Mouse (Mus musculus) neutrophil, adult 59 days (primary cell): ENCODE results near the gene I0C0044D17Rik. TPM values are rescaled to one million over a fixed set of nuclear protein-coding genes. Genes with fewer than 3 reads are reported as not detected.

Source experiments
- total RNA-seq, 2 experiments: library from RNA; stranded (reverse); gene quantifications; 1 replicate in 1 of 2; 2 replicates in 1 of 2; pipeline ENCODE4 v1.2.4; 2023

Gene I0C0044D17Rik
- not detected for total RNA-seq

DNA sequence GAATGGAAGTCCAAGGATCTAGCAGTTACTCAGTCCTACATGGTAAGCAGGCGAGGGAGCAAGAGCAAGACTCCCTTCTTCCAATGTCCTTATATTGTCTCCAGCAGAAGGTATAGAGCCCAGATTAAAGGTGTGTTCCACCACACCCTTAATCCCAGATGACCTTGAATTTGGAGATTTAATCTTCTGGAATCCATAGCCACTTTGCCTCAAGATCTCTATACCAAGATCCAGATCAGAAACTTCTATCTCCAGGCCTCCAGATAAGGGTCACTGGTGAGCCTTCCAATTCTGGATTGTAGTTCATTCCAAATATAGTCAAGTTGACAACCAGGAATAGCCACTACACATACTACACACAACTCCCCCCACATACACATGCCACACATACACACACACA lies at the start of gene I0C0044D17Rik:
Gene I0C0044D17Rik (minus strand): TSS at position 101 of the 400 bp plus-strand sequence.

DNA sequence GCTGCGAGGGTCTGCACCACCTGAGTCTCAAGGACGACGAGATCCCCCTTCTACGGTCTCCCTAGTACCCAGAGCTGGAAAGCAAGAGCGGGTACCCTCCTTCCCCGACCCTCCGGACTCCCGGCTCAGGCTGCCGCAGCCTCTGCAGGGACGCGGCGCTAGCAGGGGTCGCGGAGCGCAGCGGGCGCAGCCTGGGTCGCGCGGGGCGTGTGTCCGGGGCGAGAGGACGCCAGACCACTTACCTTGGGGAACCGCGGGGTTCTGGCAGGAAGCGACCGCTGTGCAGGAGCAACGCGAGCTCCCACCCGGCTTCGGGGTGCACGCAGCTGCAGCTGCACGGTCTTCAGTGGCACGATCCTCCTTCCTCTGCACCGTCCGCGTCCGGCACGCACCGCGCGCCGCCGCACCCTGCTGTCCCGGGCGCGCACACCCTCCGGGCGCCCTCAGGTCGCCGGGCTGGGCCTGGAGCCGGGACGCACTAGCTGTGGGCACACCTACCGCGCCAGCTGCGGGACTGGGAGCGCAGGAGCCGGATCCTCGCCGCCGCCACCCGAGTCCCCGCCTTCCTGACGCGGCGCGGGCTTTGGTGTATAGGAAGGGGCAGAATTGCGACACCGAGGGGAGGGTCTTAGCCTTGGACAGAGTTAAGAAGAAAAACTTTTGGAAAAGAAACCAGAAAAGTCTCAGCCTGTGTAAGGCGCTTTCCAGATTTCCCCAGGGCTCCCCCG lies 6.3 kb downstream of the I0C0044D17Rik start, which contains the start of gene Kank4:
Gene Kank4 (minus strand): TSS at position 354 of the 728 bp plus-strand sequence.

Other genes with a start within 250 kb of the I0C0044D17Rik start
- gene L1td1, start 97.1 kb downstream of the I0C0044D17Rik start, total RNA-seq = not detected
- gene Kank4, start 6.3 kb downstream of the I0C0044D17Rik start, total RNA-seq = under 1 TPM in 1 of 2 experiments, not detected in 1; 0.13 TPM
- gene Usp1, start 100.0 kb upstream of the I0C0044D17Rik start, total RNA-seq = 10 to 100 TPM; 53.3 to 62.3 TPM
- under 1 TPM in 1 of 2 experiments, not detected in 1; 0.57 TPM for gene Angptl3, start 207.1 kb upstream of the I0C0044D17Rik start, total RNA-seq